Mouse (Mus musculus) liver, postnatal 0 days (tissue): Measurements from ENCODE around the gene Dgcr6.
A peak's percentile ranks its signal among the peaks of the same experiment; 100 is the strongest.

Experiments
- CTCF ChIP-seq: sonication (generic); IDR thresholded peaks from 2 replicates; pipeline ENCODE4 v1.5.1; 2016; ENCODE audit warnings: antibody characterized with exemption, low read depth
- EP300 ChIP-seq: IDR thresholded peaks from 2 replicates; pipeline ENCODE4 v1.6.1; 2016; ENCODE audit warnings: antibody characterized with exemption, low read depth, mild to moderate bottlenecking

GRCm38 (mm10) chr16:18036425-18036955 lies 16.2 kb upstream of the Dgcr6 start:
- TF ChIP-seq CTCF: peak; percentile 74
- TF ChIP-seq EP300: no peak
